Mouse (Mus musculus) right cerebral cortex, postnatal 4 days (tissue): ENCODE measurements around the gene Mfsd4b2.

Experiments
- DNase-seq: peaks from one replicate; pipeline ENCODE4 v3.0.0-alpha.2; 2022

Gene Mfsd4b2

DNA sequence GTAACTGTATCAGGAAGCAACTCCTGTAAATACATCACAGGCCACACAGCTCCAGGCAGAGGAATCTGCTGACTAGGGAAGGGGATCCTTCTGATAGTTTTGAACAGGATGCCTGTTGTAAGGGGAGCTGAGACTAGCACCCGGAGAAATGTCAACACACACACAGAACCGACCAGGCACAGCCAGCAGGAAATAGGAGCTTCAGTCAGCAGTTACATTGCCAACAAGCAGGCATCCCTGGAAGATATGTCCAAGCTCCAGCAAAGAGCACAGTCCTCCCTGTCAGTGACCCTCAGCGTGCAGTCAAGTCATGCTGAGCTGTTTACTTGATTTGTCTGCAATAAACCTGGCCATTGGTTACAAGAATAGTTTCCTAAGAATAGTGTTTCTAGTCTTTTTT lies 38.1 kb downstream of the Mfsd4b2 start:
- no peak for DNase-seq
